Comparison of ENCODE assay signal across 8 mouse cellular contexts in genomic region chr3:135402201-135402658, GRCm38 (mm10). TPM values are rescaled to one million over a fixed set of nuclear protein-coding genes. Genes with fewer than 3 reads are reported as not detected.
DNase-seq lines count a peak whose midpoint lies in the region; ATAC-seq and TF ChIP-seq lines count a peak whose summit lies in the region.

No protein-coding gene starts in this region.

- DNase-seq in brain, adult 2 months (ENCODE audit: low read depth, low spot score) = peak; percentile 91
- peak; percentile 68 for DNase-seq in fibroblast of lung, adult 2 months (ENCODE audit: low read depth)
- DNase-seq in kidney, postnatal 10 days = peak; percentile 94
- peak; percentile 68 for DNase-seq in liver, embryonic 13.5 days
- peak; percentile 87 for DNase-seq in neural tube, embryonic 10.5 days (ENCODE audit: extremely low spot score, low spot score)

- H3K27me3 ChIP-seq in C2C12 (ENCODE audit: control insufficient read depth, insufficient read depth, insufficient read length) = no peaks in the 10 kb centered on the region
- no peaks in the 10 kb centered on the region for H3K27me3 ChIP-seq in heart, embryonic 14.5 days (ENCODE audit: control insufficient read depth, insufficient read depth, low read length)
- no peaks in the 10 kb centered on the region for H3K27me3 ChIP-seq in liver, embryonic 13.5 days
- no peaks in the 10 kb centered on the region for H3K27me3 ChIP-seq in stomach, embryonic 15.5 days (replicated peaks)

- peak; percentile 75 for ATAC-seq in heart, embryonic 14.5 days (ENCODE audit: insufficient number of reproducible peaks, insufficient read depth, low FRiP score, low read depth)
- ATAC-seq in liver, embryonic 13.5 days (ENCODE audit: low read depth) = peak; percentile 73
- ATAC-seq in stomach, embryonic 15.5 days (ENCODE audit: insufficient read depth, low FRiP score, low read depth) = peak; percentile 75

- H3K79me2 ChIP-seq in C2C12 (ENCODE audit: control insufficient read depth, insufficient read depth) = no peaks in the 10 kb centered on the region

- no peaks in the 10 kb centered on the region for H3K9me3 ChIP-seq in heart, embryonic 14.5 days (ENCODE audit: control insufficient read depth, low read length)
- H3K9me3 ChIP-seq in liver, embryonic 13.5 days (replicated peaks) = no peaks in the 10 kb centered on the region
- no peaks in the 10 kb centered on the region for H3K9me3 ChIP-seq in stomach, embryonic 15.5 days

- H3K9ac ChIP-seq in heart, embryonic 14.5 days (ENCODE audit: low read length) = peak overlapping the region; percentile 23; the same call in 1 of the 2 replicates
- no peak overlapping the region for H3K9ac ChIP-seq in liver, embryonic 13.5 days
- H3K9ac ChIP-seq in stomach, embryonic 15.5 days = no peak overlapping the region

- H3K36me3 ChIP-seq in C2C12 (ENCODE audit: control insufficient read depth, insufficient read depth) = peaks cover 18% of the 10 kb centered on the region
- peaks cover 20% of the 10 kb centered on the region for H3K36me3 ChIP-seq in heart, embryonic 14.5 days (ENCODE audit: control insufficient read depth, insufficient read depth, low read length)
- peaks cover 19% of the 10 kb centered on the region for H3K36me3 ChIP-seq in liver, embryonic 13.5 days
- H3K36me3 ChIP-seq in stomach, embryonic 15.5 days = peaks cover 3% of the 10 kb centered on the region; the same call in 1 of the 2 replicates

- peak overlapping the region; percentile 16 to 56; a peak in 2 of 4 replicates for H3K27ac ChIP-seq in heart, embryonic 14.5 days (replicated peaks in 1 of 2; ENCODE audit: control insufficient read depth in 1 of 2, insufficient read depth in 1 of 2, low read depth in 2 of 2, low read length in 2 of 2)
- no peak overlapping the region for H3K27ac ChIP-seq in liver, embryonic 13.5 days
- no peak overlapping the region for H3K27ac ChIP-seq in stomach, embryonic 15.5 days

- peak; percentile 41 for TF ChIP-seq CTCF in C2C12 (IDR thresholded peaks at IDR 0.05; ENCODE audit: control insufficient read depth, insufficient read depth, insufficient read length)

- H3K79me3 ChIP-seq in C2C12 (ENCODE audit: low read depth) = no peaks in the 10 kb centered on the region

- no peak overlapping the region for H3ac ChIP-seq in C2C12 (ENCODE audit: control insufficient read depth, insufficient read length, low read depth)

- no peak overlapping the region for H3K4me3 ChIP-seq in C2C12 (ENCODE audit: insufficient read depth, poor library complexity, severe bottlenecking)
- H3K4me3 ChIP-seq in heart, embryonic 14.5 days (ENCODE audit: control insufficient read depth in 1 of 2, insufficient read depth in 1 of 2, low read depth in 1 of 2, low read length in 2 of 2) = no peak overlapping the region
- no peak overlapping the region for H3K4me3 ChIP-seq in liver, embryonic 13.5 days (replicated peaks)
- no peak overlapping the region for H3K4me3 ChIP-seq in stomach, embryonic 15.5 days (replicated peaks)

- WGBS in heart, embryonic 14.5 days = 1% methylated on average over 10 of the region's 10 CpGs
- 4% methylated on average over 10 of the region's 10 CpGs for WGBS in liver, embryonic 13.5 days (ENCODE audit: insufficient replicate concordance)
- WGBS in stomach, embryonic 15.5 days = 5% methylated on average over 10 of the region's 10 CpGs

- peak overlapping the region; percentile 46 for H3K4me2 ChIP-seq in heart, embryonic 14.5 days (ENCODE audit: low read length)
- H3K4me2 ChIP-seq in liver, embryonic 13.5 days = 0 out of 2 replicates have a peak overlapping the region, but pooled peaks have one; percentile 10
- peak overlapping the region; percentile 41 for H3K4me2 ChIP-seq in stomach, embryonic 15.5 days

- peaks cover 7 to 14% of the 10 kb centered on the region in 2 experiments for H3K4me1 ChIP-seq in heart, embryonic 14.5 days (ENCODE audit: control insufficient read depth in 2 of 2, insufficient read depth in 2 of 2, low read length in 2 of 2)
- peaks cover 11% of the 10 kb centered on the region for H3K4me1 ChIP-seq in liver, embryonic 13.5 days (replicated peaks)
- no peaks in the 10 kb centered on the region for H3K4me1 ChIP-seq in stomach, embryonic 15.5 days

TF ChIP-seq in C2C12, 6 proteins besides CTCF, POLR2A, EP300 and RAD21:
- no peak for TF ChIP-seq CEBPB (IDR thresholded peaks at IDR 0.05; ENCODE audit: low read depth)
- no peak for TF ChIP-seq MYOG (IDR thresholded peaks at IDR 0.05; ENCODE audit: control insufficient read depth, extremely low read depth, insufficient read length)
- no peak for TF ChIP-seq MAX (IDR thresholded peaks at IDR 0.05)
- TF ChIP-seq USF1 (IDR thresholded peaks at IDR 0.05; ENCODE audit: low read depth) = peak; percentile 58
- TF ChIP-seq FOSL1 (IDR thresholded peaks at IDR 0.05; ENCODE audit: insufficient read depth, low read length, poor library complexity, severe bottlenecking) = no peak
- no peak for TF ChIP-seq MYOD1 (IDR thresholded peaks at IDR 0.05; ENCODE audit: control insufficient read depth, insufficient read length, low read depth)

RNA-seq across cellular contexts. Expression of gene Cisd2, which starts 21.5 kb away (rescaled TPM):
- polyA plus RNA-seq in C2C12 (2012; fragmentation: generic; extraction: Trizol) = 17.0 TPM
- polyA plus RNA-seq in heart, embryonic 14.5 days (2014; fragmentation: Nextera tagmentation; extraction: Ambion mirVana) = 47.2 and 49.8 TPM in 2 replicates
- 36.4 and 43.9 TPM in 2 replicates for polyA plus RNA-seq in liver, embryonic 13.5 days (2015; fragmentation: Nextera tagmentation; extraction: Ambion mirVana)
- polyA plus RNA-seq in stomach, embryonic 15.5 days (2015; fragmentation: Nextera tagmentation; extraction: Ambion mirVana) = 60.2 and 64.0 TPM in 2 replicates

RNA-seq across cellular contexts. Expression of gene Ube2d3, which starts 35.7 kb away (rescaled TPM):
- polyA plus RNA-seq in C2C12 (2012; fragmentation: generic; extraction: Trizol) = 261 TPM
- polyA plus RNA-seq in heart, embryonic 14.5 days (2014; fragmentation: Nextera tagmentation; extraction: Ambion mirVana) = 476 and 485 TPM in 2 replicates
- 281 and 348 TPM in 2 replicates for polyA plus RNA-seq in liver, embryonic 13.5 days (2015; fragmentation: Nextera tagmentation; extraction: Ambion mirVana)
- 469 and 491 TPM in 2 replicates for polyA plus RNA-seq in stomach, embryonic 15.5 days (2015; fragmentation: Nextera tagmentation; extraction: Ambion mirVana)

RNA-seq across cellular contexts. Expression of gene Slc9b1, which starts 54.4 kb away (rescaled TPM):
- not detected for polyA plus RNA-seq in C2C12 (2012; fragmentation: generic; extraction: Trizol)
- not detected in 2 replicates for polyA plus RNA-seq in heart, embryonic 14.5 days (2014; fragmentation: Nextera tagmentation; extraction: Ambion mirVana)
- polyA plus RNA-seq in liver, embryonic 13.5 days (2015; fragmentation: Nextera tagmentation; extraction: Ambion mirVana) = not detected in 2 replicates
- polyA plus RNA-seq in stomach, embryonic 15.5 days (2015; fragmentation: Nextera tagmentation; extraction: Ambion mirVana) = 0.13 and 0.17 TPM in 2 replicates

Comparison
In these comparisons a context has a peak if more than half of its experiments do, and no peak if none do; other contexts are left out.
1. H3K27ac ChIP-seq: peak in heart, embryonic 14.5 days (2 of 2); none in liver, embryonic 13.5 days (single experiment) and stomach, embryonic 15.5 days (single experiment).
2. Peak in every context shown above with its lines, with median percentiles within 50 percentile points of each other: DNase-seq, ATAC-seq and H3K4me2 ChIP-seq.